Mouse (Mus musculus): ENCODE measurements around the gene Immp1l.

Immp1l gene

DNA sequence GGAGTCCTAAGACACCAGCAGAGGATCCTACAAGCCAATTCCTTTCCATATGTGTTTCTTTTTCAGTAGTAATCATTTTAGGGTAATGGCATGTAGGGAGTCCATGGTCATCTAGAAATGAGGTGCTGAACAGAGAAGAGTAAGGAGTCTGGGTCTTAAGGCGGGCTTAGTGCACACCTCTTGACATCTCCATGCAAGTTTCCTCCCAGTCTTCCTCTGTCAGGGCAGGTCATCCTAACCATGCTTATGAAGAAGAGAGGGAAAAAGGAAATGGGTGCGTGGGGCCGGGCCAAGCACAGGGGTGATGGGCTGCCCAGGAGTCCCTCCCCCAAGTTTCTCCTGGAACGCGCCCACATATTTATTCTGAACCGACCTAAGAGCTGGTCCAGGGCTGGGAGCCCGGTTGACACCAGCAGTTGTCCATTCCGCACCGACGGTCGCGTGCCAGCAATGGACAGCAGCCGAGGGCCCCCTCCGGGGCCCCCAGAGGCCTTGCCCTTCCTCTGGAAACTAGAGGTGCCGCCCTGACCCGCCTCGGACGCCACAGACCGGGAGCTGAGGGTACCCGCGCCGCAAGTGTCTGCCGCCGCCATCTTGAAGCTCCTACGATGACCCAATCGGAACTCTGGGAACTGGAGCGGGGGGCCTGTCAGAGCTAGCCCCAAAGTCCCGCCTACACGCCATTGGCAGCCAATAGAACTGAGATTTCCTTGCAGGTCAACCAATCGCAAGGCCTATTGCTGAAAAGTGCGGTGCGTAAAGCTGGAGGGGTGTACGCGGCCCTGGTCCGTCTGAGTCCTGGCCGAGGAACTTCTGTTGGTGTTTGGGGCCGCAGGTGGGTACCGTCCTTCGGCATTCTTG is at the start of gene Immp1l, which contains the start of gene Elp4:
Gene Immp1l (plus strand): TSS at position 743 of the 861 bp plus-strand sequence.
Gene Elp4 (minus strand): TSS at position 669 of the 861 bp plus-strand sequence.
- DNase-seq: peak; percentile 98

DNA sequence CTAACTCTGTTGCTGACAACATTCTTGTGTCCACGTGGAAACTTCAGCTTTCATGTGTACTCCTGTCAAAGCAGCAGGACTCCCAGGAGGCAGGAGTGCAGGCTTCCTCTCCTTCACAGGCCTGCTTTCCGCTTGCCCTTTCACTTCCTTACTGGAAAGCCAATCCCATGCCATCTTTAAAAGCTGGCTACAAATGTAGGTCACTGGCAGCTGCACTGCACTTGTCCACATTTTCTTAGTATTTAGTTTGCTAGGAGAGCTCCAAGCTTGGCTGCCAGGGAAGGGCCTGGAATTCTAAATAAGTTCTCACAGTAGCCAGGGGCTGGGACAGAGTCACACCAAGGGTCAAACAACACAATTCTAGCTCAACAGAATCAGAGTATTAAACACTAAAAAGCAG is 49.7 kb upstream of the Immp1l start:
- DNase-seq: peak; percentile 13

DNA sequence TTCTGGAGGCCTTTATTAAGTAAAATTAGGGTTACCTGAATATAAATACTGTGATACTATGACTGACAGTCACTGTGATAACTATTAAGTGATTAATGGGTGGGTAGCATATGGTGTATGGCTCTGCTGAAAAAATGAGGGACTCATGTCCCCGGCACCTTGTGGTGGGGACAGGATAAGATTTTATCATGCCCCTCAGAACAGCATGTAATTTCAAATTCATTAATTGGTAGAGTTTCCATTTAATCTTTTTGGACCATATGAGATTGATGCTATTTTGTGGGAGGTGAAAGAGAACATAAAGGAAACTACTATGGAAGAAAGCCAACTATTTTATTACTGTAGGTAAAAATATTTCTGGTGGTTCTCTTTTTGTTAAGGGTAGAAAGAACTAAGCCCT is 31.0 kb upstream of the Immp1l start:
- no peak for DNase-seq

DNA sequence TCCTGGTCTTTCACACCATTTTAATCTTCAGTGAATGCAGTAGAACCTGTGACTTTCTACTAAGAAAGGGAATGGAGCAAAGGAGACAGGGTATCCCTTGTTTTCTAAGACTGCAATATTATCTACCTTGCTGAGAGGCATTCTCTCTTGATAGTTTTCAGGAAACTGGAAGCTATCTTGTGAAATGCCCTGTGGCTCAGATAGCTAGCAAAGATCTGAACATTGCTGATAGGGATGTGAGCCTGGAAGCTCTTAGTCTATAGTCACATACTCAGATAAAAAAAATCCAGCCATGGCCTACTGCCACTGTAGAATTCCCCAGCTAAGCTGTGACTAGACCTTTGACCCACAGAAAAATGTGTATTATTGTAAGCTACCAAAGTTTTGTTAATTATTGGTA is 13.6 kb upstream of the Immp1l start:
- DNase-seq: no peak

DNA sequence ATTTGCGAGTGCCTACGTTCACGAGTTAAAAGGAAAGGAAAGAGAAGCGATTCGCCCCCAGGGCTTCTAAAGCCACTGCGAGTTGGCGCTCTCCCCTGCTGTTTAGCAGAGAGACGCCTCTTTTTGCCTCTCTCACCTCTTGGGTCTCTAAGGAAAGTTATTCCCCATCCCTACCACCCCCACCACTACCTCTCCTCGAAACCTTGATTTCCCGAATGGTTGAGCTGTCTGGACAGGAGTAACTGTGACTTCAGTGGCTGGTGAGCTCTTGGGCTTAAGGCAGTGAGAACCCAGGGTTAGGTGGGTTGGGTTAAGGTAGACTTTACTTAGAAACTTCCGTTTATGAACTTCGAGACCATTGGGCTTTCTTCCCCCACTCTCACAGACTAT is 314 bp downstream of the Immp1l start:
- DNase-seq: no peak

DNA sequence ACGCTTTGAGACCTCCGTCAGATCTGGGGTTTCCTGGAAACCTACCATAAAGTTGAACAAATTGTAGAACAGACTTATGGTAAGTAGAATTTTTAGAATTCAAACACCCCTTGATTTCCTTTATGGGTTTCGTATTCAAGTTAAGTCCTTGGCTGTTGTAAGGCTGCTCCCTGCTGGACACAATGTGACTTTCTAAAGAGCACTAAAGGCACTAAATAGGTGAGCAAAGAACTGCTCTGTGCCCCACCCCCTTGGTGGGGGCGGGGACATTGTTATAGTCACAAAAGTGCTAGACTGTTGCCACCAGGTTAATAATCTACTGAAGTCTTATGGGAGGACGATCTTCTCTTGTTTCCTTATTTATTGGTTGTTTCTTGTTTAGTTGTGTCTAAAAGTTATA is 3.9 kb downstream of the Immp1l start:
- peak; percentile 31 for DNase-seq

DNA sequence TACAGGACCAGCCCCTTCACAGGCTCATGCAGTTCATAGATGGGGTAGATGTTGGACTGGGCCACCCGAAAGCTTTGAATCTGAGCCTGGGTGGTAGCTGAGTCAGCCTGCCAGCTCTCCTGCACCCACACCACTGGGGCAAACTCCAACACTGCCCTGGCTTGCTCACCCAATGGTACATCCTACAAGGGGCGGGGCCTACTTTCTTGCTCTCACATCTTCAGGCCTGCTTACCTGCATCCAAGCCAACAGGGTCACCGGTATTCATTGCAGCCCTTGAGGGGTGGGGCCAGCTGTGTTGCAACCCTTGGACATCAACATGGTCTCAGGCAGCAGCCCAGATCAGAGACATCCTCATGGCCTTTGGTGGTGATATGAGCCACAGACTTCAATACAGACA is 6.2 kb downstream of the Immp1l start:
- DNase-seq: no peak

DNA sequence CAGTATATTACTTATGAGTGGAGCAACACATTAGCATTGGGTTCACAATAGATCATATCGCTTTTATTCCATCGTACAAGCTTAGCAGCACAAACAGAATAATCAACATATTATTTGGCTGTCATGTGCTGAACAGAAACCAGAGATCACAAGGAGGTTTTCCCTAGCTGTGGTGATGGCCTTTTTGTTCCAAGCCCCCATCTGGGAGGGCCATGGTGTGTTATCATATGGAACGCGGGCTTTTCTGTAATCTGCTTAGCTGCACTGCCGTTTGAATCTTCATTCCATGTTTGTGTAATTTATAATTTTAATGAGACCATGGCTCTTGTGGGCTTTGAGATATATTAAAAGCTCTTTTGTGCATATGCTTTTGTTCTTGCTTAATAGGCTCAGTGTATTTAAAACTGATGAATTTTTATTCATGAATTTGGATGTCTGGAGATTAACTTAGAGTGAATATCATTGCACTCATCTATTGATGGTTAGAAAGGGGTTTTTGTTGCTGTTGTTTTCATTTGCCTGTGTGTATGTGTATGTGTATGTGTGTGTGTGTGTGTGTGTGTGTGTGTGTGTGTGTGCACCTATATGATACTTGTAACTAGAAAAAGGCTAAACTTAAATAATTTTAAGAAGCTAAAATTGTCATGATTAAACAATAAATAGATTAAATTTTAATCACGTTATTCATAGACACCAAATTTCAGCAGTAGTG is 9.4 kb downstream of the Immp1l start:
- DNase-seq: no peak

DNA sequence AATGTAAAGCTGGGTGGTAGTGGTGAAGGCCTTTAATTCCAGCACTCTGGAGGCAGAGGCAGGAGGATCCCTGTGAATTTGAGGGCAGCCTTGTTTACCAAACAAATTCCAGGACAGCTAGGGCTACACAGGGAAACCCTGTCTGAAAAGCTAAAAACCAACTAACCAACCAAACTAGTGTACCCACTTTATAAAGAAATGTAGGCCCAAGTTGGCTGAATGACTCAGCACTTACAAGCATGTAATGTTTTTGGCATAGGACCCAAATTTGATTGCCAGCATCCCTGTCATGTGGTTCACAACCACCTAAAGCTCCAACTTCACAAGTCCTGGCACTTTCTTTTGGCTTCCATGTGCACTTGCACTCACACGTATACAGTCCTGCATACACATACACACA is 12.2 kb downstream of the Immp1l start:
- DNase-seq: peak; percentile 22

DNA sequence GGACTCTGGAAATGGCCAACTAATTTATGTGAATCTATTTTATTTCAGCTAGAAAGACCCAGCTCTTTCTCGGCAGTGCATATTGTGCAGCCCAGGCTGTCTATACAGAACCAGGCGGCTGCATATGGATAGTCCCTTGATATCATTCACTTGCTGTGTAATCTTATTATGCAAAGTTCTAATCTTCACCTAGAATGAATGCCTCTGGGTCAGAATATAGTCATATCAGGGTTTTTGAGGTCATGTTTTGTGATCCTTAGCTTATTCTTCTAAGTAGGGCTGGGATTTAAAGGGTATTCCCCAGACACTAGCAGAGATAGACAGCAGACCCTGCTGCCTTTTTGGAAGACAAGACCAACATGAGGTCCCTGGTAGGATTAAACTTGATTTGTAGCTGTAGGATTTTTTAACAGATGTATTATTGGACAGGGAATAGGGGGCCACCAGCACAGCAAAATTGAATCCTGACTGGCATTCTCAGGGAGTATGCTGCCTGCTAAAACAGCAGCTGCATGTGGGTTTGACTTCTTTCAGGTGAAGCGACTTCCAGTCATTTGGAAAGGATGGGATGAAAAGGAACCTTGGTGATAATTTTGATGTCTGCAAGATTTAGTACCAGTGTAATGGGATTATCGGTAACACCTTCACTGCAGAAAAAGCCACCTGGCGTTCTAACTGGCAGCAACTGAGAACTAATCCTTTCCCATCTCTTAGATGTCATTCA is 13.3 kb downstream of the Immp1l start:
- DNase-seq: no peak

DNA sequence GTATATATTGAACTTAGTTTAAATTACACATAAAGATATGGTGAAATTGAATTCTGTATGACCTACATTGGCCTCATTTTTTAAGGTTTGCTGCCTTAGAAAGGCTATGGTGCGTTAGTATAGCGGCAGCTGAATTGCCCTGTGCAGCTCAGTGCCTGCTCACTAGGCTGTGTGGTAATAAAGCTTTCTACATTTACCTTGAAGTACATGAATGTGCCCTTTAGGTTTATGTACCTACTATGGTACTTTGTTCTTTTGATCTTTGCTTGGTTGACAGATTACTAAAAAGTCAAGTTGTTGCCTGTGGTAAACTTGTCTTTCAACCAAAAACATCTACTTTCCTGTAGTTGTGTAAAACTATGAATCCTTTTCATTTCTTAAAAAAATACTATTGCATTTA is 45.7 kb downstream of the Immp1l start:
- no peak for DNase-seq

DNA sequence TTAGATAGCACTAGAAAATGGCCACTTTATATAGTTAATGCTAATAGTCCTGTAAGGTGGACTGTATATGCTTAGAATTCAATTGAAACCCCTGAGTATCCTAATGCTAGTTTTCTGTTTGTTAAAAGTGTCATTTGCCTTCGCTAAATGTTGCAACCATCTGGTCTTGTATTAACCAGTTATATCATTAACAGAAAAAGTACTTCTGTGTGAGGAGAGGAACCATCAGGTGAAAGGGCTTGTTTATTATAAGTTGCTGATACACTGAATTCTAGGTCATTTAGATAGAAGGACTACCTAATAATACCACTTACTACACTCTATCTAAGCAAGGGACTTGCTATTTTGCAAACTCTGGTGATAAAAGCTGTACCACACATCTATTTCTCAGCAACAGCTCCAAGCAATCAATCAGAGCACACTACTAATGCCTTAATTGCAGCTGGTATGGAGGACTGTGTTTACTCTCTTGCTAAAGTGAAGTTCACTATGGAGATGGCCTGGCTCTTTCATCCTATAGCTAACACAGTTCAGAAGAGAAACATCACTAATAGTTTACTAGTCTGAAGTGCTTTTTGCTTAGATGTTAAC is 47.0 kb downstream of the Immp1l start:
- no peak for DNase-seq

DNA sequence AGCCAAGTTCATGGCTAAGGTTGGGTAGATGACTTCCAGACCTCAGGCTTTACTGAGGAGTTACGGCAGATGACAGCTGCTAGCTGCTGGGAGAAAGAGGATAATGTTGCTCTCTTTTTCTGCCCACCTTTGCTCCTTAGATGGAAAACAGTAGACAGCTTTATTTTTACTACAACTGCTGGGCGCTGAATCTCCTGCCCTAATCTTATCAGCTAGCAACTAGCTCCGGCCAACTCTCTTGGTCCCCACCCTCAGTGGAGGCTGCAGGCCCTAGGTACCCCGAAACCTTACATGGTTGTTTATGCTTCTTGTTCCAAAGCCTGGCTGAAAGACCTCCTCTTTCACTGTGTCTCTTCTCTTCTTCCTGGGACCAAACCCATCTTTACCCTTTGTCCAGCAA is 49.4 kb downstream of the Immp1l start:
- no peak for DNase-seq

DNA sequence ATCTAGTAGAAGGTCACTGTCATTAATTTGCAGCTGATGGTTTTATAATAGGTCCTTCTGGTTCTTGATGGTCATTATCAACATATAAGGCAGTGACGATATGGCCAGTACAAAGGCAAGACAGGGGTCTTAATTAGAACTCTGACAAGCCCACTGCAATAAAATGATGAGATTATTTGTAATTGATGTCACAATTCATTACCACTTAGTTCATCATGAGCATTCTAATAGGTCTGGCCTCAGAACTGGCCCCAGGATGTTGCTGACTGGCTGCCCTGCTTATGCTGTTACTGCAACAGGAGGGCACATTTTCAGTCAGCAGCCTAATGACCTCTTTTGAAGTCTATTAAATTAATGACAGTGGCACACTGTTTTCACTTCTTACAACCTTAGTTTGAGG is 59.0 kb downstream of the Immp1l start:
- DNase-seq: no peak

DNA sequence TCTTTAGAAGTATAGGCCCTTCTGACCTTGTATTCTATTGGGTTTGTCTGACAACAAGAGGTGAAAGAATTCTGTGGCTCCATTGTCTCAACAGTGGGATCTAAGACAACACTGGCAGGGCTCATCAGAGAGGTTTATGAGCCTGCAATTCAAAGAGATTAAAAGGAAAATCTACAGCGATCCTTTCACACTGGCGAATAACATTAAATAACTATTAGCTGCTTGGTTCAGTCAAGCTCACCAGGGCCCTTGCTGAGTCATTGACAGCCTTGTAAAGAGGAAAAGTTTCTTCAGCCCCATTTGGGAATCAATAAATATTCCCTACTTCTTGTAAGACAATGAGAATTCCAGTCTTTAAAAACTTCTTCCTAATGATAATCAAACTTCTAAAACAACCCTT is 69.5 kb downstream of the Immp1l start:
- no peak for DNase-seq

DNA sequence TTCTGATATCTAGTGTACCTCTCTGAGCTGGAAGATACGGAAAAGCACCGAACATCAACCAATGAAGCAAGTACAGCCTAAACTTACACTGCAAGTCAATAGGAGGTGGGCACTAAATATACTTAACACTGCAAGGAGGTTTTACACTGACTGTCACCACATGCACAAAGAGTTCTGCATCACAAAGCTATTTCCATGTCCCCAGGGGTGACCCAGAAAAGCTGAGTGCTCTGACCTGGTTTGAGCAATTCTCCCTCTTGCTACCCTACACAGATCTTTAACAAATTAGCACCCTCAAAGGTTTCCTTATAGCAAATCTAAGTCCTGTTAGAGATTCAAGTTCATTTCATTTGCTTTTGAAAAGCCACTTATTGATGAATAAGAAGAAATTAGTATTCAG is 73.6 kb downstream of the Immp1l start:
- no peak for DNase-seq

DNA sequence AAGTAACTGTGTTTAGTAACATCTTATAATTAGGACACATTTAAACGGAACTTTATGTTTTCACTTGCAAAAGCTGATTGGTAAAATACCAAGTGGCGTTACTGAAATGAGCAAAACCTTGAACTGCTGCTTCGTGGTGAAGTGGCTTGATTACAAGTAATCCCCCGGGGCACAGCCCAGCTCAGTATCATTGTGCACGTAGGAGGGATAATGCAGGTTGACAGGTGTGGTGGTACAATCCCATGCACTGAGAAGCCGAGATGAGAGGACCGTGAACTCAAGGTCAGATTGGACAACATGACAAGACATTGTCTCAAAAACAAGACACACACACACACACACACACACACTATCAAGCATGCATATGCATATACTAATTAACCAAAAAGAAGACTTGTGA is 80.8 kb downstream of the Immp1l start:
- DNase-seq: no peak

DNA sequence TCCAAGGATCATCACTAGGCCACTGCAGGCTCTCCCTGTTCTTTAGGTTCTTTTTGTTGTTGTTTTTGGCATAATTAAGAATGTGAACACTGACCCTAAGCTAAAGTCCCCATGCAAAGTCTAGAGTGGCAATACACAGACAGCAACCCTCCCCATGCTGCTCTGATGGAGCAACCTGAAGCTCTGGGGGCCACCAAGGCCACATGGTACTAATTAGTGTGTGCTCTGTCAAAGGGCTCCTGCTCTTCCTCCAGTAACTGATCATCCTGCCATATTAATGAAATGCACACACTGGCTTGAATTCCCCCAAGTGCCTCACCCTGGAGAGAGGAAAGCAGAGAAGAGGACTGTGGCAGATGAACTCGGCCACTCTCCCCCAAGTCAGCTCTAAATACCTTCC is 82.7 kb downstream of the Immp1l start:
- no peak for DNase-seq

DNA sequence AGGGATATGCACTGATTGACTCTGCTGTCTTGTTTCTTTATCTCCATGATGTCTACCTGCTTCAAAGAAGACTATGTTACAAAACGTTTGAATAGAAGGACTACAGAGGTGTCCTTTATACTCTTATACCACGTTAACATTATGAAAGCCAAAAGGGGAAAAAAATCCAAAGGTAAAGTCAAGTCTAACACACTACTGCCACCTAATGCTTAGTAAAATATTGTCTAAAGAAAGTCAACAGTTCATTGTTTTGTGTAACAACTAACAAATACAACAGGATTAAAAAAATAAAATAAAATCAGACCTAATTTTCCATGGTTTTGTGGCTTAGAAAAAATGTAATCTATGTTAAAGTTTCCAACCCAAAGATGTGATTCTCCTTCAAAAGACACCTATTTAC is 83.6 kb downstream of the Immp1l start:
- DNase-seq: no peak

DNA sequence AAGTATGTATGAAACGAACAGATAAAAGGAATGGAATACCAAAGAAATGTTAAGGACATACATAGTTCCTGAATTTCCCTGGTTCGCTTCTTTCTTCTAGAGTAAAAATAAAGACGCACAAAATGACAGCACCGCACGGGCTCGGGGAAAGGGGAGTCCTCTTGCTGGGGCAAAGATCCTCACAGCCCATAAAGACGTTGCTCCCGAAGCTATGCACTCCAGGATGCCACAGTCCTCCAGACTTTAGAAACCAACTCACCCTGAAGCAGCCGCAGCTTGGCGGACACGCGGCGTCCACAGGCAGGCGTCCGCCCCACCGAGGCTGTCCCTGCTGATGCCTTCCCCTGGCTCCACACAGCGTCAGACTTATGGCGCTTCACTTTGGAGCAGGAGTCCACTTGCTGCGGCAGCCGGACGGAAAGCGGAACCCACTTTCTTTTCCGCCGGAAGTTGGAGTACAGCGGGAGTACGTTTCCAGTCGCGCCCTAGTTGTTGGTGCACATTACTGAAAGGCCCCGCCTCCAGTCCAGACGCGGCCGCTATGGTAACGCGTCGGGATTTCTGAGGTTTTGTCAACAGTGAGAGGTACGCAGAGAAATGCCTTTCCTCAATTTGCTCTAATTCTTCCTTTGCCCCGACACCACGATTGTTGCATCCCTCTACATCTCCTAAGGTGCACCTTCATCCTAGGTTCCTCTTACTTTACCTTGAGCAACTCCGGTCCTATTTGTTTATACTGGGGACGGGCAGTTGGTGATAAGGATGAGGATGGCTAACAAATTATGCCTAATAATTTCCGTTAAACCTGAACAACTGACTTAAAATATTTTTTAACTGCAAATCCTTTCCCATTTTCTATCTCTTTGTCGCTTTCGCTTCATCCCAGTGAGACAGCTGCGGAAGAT is 98.6 kb downstream of the Immp1l start, which contains the start of gene Dnajc24:
Gene Dnajc24 (minus strand): TSS at position 715 of the 905 bp plus-strand sequence.
- DNase-seq: peak; percentile 89

DNA sequence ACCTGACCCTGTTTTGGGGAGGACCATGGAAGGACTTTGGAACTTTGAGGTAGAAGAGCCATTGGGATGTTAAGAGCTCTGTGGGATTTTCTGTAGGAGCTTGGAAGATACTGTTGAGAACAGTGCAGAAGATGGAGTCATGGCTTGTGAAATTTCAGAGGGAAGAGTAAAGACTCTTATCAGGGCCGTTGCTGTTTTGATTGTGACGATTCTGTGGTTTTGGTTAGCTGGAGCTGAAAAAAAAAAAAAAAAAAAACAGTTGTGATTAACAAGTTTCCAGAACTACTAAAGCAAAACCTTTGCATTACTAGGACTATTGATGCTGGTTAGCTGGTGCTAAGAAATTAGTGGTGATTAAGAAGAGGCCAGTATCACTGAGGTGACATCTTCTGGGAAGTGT is 104.0 kb downstream of the Immp1l start:
- DNase-seq: no peak

Data from lung, postnatal 36 days (tissue).